Mouse (Mus musculus) heart, postnatal 4 days (tissue): ENCODE data around the gene Nepn. TPM values are rescaled to one million over a fixed set of nuclear protein-coding genes. Genes with fewer than 3 reads are reported as not detected.
"Not testable (repeated sequence)": the region's sequence is repeated elsewhere in the genome, so short reads cannot be mapped to it uniquely, and the experiment has no call there.

Experiments
- DNase-seq: peaks from one replicate; pipeline ENCODE4 v3.0.0; 2021
- total RNA-seq, 2 experiments: library from RNA; stranded (reverse); gene quantifications; 2 replicates each; pipeline ENCODE4 v1.2.3; 2021

Nepn gene
- total RNA-seq = under 1 TPM in 1 of 2 experiments, not detected in 1; 0.19 TPM

GRCm38 (mm10) chr10:52388922-52389430 is at the start of gene Nepn:
Gene Nepn (plus strand): TSS chr10:52388972.
- DNase-seq = no peak

- not testable (repeated sequence) for DNase-seq
Measured at GRCm38 (mm10) chr10:52343324-52343723, 45.4 kb upstream of the Nepn start.

- DNase-seq = no peak
Measured at GRCm38 (mm10) chr10:52353184-52353583, 35.6 kb upstream of the Nepn start.

- no peak for DNase-seq
Measured at GRCm38 (mm10) chr10:52358467-52358866, 30.3 kb upstream of the Nepn start, which contains the start of gene Gm26741. Gene Gm26741 (plus strand): TSS chr10:52358767.

GRCm38 (mm10) chr10:52360241-52360735 is 28.5 kb upstream of the Nepn start:
- no peak for DNase-seq

GRCm38 (mm10) chr10:52360862-52361609 is 27.7 kb upstream of the Nepn start:
- DNase-seq = no peak

GRCm38 (mm10) chr10:52368376-52368775 is 20.4 kb upstream of the Nepn start:
- no peak for DNase-seq

GRCm38 (mm10) chr10:52373834-52374233 is 14.9 kb upstream of the Nepn start:
- no peak for DNase-seq

GRCm38 (mm10) chr10:52374651-52375050 is 14.1 kb upstream of the Nepn start:
- DNase-seq = no peak

- DNase-seq = no peak
Measured at GRCm38 (mm10) chr10:52376422-52376821, 12.3 kb upstream of the Nepn start.

- no peak for DNase-seq
Measured at GRCm38 (mm10) chr10:52377813-52378212, 11.0 kb upstream of the Nepn start.

GRCm38 (mm10) chr10:52381321-52381801 is 7.4 kb upstream of the Nepn start:
- DNase-seq = no peak

GRCm38 (mm10) chr10:52381845-52382591 is 6.8 kb upstream of the Nepn start, which contains the start of gene Gopc:
Gene Gopc (minus strand): TSS chr10:52382124.
- peak; percentile 98 for DNase-seq

GRCm38 (mm10) chr10:52383022-52383421 is 5.8 kb upstream of the Nepn start:
- no peak for DNase-seq

GRCm38 (mm10) chr10:52383522-52383921 is 5.2 kb upstream of the Nepn start:
- DNase-seq = no peak

- DNase-seq = peak; percentile 65
Measured at GRCm38 (mm10) chr10:52384823-52385610, 3.8 kb upstream of the Nepn start.

GRCm38 (mm10) chr10:52387192-52387591 is 1.6 kb upstream of the Nepn start:
- DNase-seq = no peak

- no peak for DNase-seq
Measured at GRCm38 (mm10) chr10:52389438-52389837, 666 bp downstream of the Nepn start.

- no peak for DNase-seq
Measured at GRCm38 (mm10) chr10:52391208-52391607, 2.4 kb downstream of the Nepn start.

GRCm38 (mm10) chr10:52396647-52397046 is 7.9 kb downstream of the Nepn start:
- no peak for DNase-seq

GRCm38 (mm10) chr10:52398715-52399114 is 9.9 kb downstream of the Nepn start:
- no peak for DNase-seq

- no peak for DNase-seq
Measured at GRCm38 (mm10) chr10:52399722-52400121, 10.9 kb downstream of the Nepn start.
